Mouse (Mus musculus) kidney, embryonic 14.5 days (tissue): ENCODE data around the gene Tnfrsf26. TPM values are rescaled to one million over a fixed set of nuclear protein-coding genes. Genes with fewer than 3 reads are reported as not detected.
A peak's percentile ranks its signal among the peaks of the same experiment; 100 is the strongest.

Source experiments
- ATAC-seq: fragments of 200-750 bp; cut with Nextera tagmentation; 2 replicates; pipeline ENCODE4 v1.8.0; 2017; ENCODE audit warnings: moderate number of reproducible peaks, mild to moderate bottlenecking, moderate TSS enrichment, moderate library complexity; ENCODE audit not compliant: low FRiP score, low TSS enrichment
- H3K27ac ChIP-seq: fragments of 300-500 bp; sonication (generic); 2 replicates; pipeline ENCODE4 v1.5.1; 2014; ENCODE audit warnings: low read depth, mild to moderate bottlenecking, low read length, moderate library complexity, mixed read lengths
- H3K27me3 ChIP-seq: fragments of 300-500 bp; sonication (generic); 2 replicates; pipeline ENCODE4 v1.6.1; 2014; ENCODE audit warnings: mild to moderate bottlenecking, low read length; ENCODE audit not compliant: control insufficient read depth, insufficient read depth
- H3K36me3 ChIP-seq: fragments of 300-500 bp; sonication (generic); 2 replicates; pipeline ENCODE4 v1.6.1; 2014; ENCODE audit warnings: low read length, mixed read lengths; ENCODE audit not compliant: control insufficient read depth, insufficient read depth
- H3K4me1 ChIP-seq: fragments of 300-500 bp; sonication (generic); 2 replicates; pipeline ENCODE4 v1.6.1; 2014; ENCODE audit warnings: low read length, mixed read lengths; ENCODE audit not compliant: control insufficient read depth, insufficient read depth
- H3K4me2 ChIP-seq: fragments of 300-500 bp; sonication (generic); replicated peaks from 2 replicates; pipeline ENCODE4 v1.6.1; 2014; ENCODE audit warnings: low read depth, mild to moderate bottlenecking, low read length
- H3K4me3 ChIP-seq: fragments of 300-500 bp; sonication (generic); 2 replicates; pipeline ENCODE4 v1.5.1; 2014; ENCODE audit warnings: mild to moderate bottlenecking, low read length
- H3K9ac ChIP-seq: fragments of 300-500 bp; sonication (generic); 2 replicates; pipeline ENCODE4 v1.6.1; 2014; ENCODE audit warnings: low read depth, mild to moderate bottlenecking, low read length, moderate library complexity
- H3K9me3 ChIP-seq: fragments of 300-500 bp; sonication (generic); 2 replicates; pipeline ENCODE4 v1.6.1; 2016; ENCODE audit warnings: low read length; ENCODE audit not compliant: control insufficient read depth
- WGBS: fragments of 180-500 bp; shearing (Covaris S2); extraction: QIAGEN DNeasy Blood & Tissue Kit; methylation state at CpG from one replicate; pipeline ENCODE4 v1.1.7; 2014; 5-methylcytosine and 5-hydroxymethylcytosine counted together
- polyA plus RNA-seq: library from polyadenylated mRNA; unstranded; fragments of >200 nt; fragmentation: Nextera tagmentation; extraction: Ambion mirVana; gene quantifications from 2 replicates; pipeline ENCODE4 v1.2.1, GENCODE M21; 2014

Tnfrsf26 gene
- polyA plus RNA-seq, 1 experiment from 2014 or later, result 0.69 TPM

DNA sequence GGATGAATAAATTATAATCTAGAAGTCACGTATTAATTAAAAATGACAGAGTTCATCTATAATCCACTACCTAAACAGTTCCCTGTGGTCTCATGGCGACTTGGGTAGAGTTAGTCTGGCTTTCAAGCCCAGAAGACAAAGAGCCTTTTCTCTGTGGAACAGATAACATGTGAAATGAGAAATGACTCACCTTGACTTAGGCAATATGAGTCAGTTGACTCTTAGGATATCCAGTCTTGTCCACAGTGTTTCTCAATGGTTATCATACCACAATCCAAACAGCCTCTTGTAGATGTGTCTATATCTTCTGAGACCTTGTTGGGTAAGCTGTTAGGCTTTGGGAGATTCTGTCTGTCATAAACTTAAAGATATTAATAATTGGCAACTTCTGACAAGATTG lies 3.0 kb upstream of the Tnfrsf26 start:
- no peak for ATAC-seq
- Histone ChIP-seq H3K27me3 (no peaks in the 10 kb centered on the region), H3K4me1 (no peaks in the 10 kb centered on the region), H3K9me3 (no peaks in the 10 kb centered on the region), H3K27ac (no peak overlapping the region), H3K4me3 (no peak overlapping the region), H3K4me2 (no peak overlapping the region), H3K9ac (no peak overlapping the region), H3K36me3 (no peaks in the 10 kb centered on the region)
- 69% methylated on average over 2 of the region's 2 CpGs for WGBS

DNA sequence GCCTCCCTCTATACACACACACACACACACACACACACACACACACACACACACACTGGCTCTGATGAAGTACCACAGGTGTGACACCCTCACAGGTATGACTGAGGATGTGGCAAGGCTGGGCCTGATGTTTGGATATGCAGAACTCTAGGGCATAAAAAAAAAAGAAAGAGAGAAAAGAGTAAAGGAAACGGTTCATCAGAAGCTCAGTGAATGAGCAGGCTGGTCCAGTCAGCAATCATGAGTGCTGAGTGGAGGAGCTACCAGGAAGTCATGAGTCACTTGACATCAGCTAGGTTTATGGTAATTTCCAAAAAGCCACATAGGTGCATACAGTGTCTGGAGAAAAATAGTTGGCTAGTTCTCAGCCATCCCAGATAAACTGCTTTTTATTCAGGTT lies 979 bp upstream of the Tnfrsf26 start:
- Histone ChIP-seq H3K36me3 (no peaks in the 10 kb centered on the region), H3K4me1 (no peaks in the 10 kb centered on the region), H3K27ac (no peak overlapping the region), H3K4me3 (no peak overlapping the region), H3K9me3 (no peaks in the 10 kb centered on the region), H3K4me2 (no peak overlapping the region), H3K27me3 (no peaks in the 10 kb centered on the region), H3K9ac (no peak overlapping the region)
- no peak for ATAC-seq
- WGBS, result 27% methylated on average over 1 of the region's 1 CpGs

DNA sequence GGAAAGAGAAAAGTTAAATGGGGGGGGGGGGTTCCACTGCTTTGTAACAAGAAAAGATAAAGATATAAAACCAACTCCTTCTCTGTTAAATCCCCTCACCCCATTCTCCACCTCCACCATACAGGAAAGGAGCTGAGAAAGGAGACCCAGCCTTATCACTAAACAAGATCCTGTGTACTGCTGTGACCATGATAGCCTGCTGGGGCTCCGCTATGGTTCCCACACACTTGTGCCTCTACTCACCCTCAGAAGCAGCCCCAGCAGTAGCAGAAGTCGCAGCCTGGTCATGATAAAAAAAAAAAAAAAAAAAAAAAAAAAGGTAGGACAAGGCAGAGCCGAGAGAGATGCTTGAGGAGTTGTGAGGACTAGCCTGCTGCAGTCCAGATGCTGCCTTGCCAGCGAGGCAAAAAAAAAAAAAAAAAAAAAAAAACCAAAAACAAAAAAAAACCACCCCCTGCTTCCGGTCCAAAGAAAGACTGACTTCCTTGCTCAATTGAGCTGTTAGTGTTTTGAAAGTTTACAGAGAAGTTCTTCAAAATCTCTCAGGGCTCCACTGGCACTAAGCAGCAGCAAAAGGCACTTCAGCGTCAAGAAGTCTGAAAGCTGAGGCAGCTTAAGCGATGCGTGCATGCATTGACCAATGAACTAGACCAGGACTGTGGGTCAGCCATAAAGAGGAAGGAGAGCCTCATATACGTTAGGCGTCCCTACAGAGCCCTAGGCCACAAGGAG lies 801 bp downstream of the Tnfrsf26 start:
- Histone ChIP-seq H3K4me3 (no peak overlapping the region), H3K27ac (no peak overlapping the region), H3K9ac (no peak overlapping the region), H3K4me2 (no peak overlapping the region), H3K27me3 (no peaks in the 10 kb centered on the region), H3K36me3 (no peaks in the 10 kb centered on the region), H3K9me3 (no peaks in the 10 kb centered on the region), H3K4me1 (no peaks in the 10 kb centered on the region)
- no peak for ATAC-seq
- 64% methylated on average over 10 of the region's 10 CpGs for WGBS

DNA sequence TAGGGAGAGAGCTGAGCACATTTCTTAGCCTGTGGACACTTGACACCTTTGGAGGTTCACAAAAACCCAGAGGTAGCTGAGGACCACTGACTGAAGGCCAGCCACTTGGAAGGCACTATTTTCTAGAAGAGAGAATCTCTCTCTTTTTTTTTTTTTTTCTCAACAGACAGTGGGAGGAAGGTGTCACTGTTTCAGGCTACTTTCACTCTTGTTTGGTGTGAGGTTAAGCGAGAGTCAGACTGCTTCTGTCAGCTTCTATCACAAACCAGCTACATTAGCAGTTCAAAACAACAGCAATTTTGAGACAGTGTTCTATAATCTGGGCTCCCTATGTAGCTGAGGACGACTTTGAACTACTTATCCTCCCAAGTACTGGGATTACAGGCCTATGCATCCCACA lies 2.3 kb downstream of the Tnfrsf26 start:
- no peak overlapping the region for H3K4me3 ChIP-seq
- H3K9me3 ChIP-seq, result no peaks in the 10 kb centered on the region
- H3K9ac ChIP-seq, result no peak overlapping the region
- no peak overlapping the region for H3K27ac ChIP-seq
- WGBS, result 77% methylated on average over 2 of the region's 2 CpGs
- H3K27me3 ChIP-seq, result no peaks in the 10 kb centered on the region
- no peaks in the 10 kb centered on the region for H3K4me1 ChIP-seq
- no peaks in the 10 kb centered on the region for H3K36me3 ChIP-seq
- no peak for ATAC-seq
- H3K4me2 ChIP-seq, result no peak overlapping the region

DNA sequence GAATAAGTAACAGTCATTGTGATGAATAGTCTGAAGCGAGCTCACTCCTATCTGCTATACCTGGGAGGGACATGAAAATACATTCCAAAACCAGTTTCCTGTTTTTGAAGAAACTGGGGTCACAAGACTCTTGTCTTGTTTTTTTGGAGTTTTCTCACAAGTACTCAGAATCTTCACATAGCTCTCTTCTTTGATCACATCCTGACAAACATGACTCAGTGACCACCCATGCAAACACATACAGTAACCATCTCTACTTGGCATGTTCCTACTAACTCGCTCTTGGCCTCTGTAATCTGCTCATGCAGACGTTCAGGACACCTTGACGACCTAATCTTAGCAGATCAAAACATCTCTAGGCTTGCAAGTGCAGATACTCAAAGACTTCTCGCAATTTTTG lies 3.4 kb downstream of the Tnfrsf26 start:
- no peaks in the 10 kb centered on the region for H3K4me1 ChIP-seq
- no peak for ATAC-seq
- H3K9me3 ChIP-seq, result no peaks in the 10 kb centered on the region
- no peak overlapping the region for H3K4me2 ChIP-seq
- no peak overlapping the region for H3K27ac ChIP-seq
- 67% methylated on average over 5 of the region's 5 CpGs for WGBS
- H3K36me3 ChIP-seq, result no peaks in the 10 kb centered on the region
- no peaks in the 10 kb centered on the region for H3K27me3 ChIP-seq
- no peak overlapping the region for H3K4me3 ChIP-seq
- H3K9ac ChIP-seq, result no peak overlapping the region

DNA sequence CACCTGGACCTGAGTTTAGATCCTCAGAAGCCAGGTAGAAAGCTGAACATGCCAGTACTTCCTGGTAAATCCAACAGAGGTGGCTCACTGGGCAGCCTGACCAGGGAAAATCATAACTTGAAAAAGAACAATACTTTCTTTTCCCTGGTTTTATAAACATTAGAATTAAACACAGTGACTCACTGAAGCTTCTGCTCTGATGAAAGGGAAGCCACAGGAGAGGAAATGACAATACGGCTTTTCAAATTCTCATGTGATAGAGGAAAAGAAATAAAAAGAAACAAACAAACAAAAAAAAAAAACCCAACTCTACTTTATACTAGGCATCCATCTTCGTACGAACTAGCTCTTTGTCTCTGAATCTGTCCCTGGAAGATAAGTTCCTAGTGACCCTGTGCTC lies 4.0 kb downstream of the Tnfrsf26 start:
- H3K36me3 ChIP-seq, result no peaks in the 10 kb centered on the region
- H3K27me3 ChIP-seq, result no peaks in the 10 kb centered on the region
- no peak overlapping the region for H3K27ac ChIP-seq
- no peak overlapping the region for H3K4me3 ChIP-seq
- H3K9ac ChIP-seq, result no peak overlapping the region
- no peak overlapping the region for H3K4me2 ChIP-seq
- no peaks in the 10 kb centered on the region for H3K4me1 ChIP-seq
- WGBS, result 79% methylated on average over 3 of the region's 3 CpGs
- ATAC-seq, result no peak
- H3K9me3 ChIP-seq, result no peaks in the 10 kb centered on the region

DNA sequence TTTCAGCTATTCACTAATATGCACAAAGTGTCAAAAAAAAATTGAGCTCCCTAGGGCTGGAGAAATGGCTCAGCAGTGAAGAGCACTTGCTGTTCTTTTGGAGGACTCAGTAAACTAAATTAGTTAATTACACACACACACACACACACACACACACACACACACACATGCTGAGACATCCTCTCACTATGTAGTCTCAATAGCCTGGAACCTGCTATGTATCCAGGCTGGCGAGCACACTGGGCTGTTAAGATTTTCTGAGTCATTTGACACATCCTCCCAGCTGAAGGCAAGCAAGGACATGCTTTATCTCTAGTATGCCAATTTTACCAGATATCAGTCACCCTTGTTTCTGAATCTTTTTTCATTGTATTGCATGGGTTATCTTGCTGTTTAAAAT lies 7.6 kb downstream of the Tnfrsf26 start:
- Histone ChIP-seq H3K27me3 (no peaks in the 10 kb centered on the region), H3K9me3 (no peaks in the 10 kb centered on the region), H3K27ac (no peak overlapping the region), H3K4me2 (no peak overlapping the region), H3K9ac (no peak overlapping the region), H3K36me3 (no peaks in the 10 kb centered on the region), H3K4me3 (no peak overlapping the region), H3K4me1 (no peaks in the 10 kb centered on the region)
- ATAC-seq, result no peak
- WGBS, result 72% methylated on average over 1 of the region's 1 CpGs

DNA sequence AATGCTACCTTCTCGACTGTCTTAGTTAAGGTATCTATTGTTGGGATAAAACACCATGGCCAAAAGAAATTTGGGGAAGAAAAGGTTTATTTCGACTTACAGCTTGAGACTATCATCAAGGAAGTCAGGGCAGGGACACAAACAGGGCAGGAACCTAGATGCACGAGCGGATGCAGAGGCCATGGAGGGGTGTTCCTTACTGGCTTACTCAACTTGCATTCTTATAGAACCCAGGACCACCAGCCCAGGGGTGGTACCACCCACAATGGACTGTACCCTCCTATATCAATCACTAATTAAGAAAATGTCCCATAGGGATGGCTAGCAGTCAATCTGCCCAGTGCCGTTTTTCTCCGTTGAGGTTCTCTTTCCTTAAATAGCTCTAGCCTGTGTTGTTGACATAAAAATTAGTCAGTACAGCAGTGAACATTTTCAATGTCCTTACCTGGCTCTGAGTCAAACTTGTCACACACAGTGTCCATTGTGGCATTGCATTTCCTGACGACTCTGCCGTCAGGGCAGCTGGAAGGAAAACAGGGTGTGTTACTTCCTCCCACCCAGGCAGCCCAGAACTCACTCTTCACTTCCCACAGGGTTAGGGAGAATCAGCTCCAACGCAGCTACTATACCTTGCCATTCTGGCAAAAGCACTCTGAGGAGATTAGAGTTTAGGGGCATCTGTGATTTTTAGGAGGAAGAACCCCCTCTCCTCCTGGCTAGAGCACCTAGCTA lies 14.0 kb downstream of the Tnfrsf26 start:
- Histone ChIP-seq H3K27ac (peak overlapping the region; percentile 42), H3K27me3 (no peaks in the 10 kb centered on the region), H3K4me2 (no peak overlapping the region), H3K4me3 (no peak overlapping the region), H3K36me3 (no peaks in the 10 kb centered on the region), H3K9ac (no peak overlapping the region), H3K4me1 (0 out of 2 replicates have a peak, but pooled peaks cover 5% of the 10 kb centered on the region), H3K9me3 (no peaks in the 10 kb centered on the region)
- 53% methylated on average over 9 of the region's 9 CpGs for WGBS
- 0 out of 2 replicates have a peak, but pooled peaks have one; percentile 28 for ATAC-seq

DNA sequence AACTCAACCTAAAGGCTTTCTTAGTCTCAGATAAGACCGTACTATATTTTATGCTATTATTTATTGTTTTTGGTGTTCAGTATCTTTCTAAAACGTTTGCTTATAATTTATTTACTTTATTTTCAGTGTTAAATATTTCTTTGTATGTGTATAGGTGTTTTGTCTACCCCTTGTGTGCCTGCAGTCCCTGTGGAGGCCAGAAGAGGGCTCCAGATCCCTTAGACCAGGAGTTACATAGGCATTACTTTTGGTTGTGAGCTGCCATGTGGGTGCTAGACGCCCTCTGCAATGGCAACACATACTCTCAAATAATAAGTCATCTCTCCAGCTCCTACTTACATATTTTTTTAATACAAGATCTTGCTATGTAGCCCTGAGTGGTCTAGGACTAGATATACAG lies 16.3 kb downstream of the Tnfrsf26 start:
- Histone ChIP-seq H3K4me1 (0 out of 2 replicates have a peak, but pooled peaks cover 5% of the 10 kb centered on the region), H3K9ac (no peak overlapping the region), H3K4me2 (no peak overlapping the region), H3K36me3 (no peaks in the 10 kb centered on the region), H3K9me3 (no peaks in the 10 kb centered on the region), H3K4me3 (no peak overlapping the region), H3K27me3 (no peaks in the 10 kb centered on the region), H3K27ac (no peak overlapping the region)
- ATAC-seq, result no peak
- WGBS, result 56% methylated on average over 3 of the region's 3 CpGs
